Mouse (Mus musculus) myocyte (in vitro differentiated cells): ENCODE measurements around the gene Arf6.

Source experiments
- MAX ChIP-seq: IDR thresholded peaks from one replicate; pipeline ENCODE4 v1.6.1; 2011; ENCODE audit warnings: low read depth, mild to moderate bottlenecking, control low read depth
- MYOD1 ChIP-seq, 3 experiments: IDR thresholded peaks; one replicate each; pipeline ENCODE4 v1.6.1; 2011; ENCODE audit warnings: control low read depth in 2 of 3, low read depth in 2 of 3, mild to moderate bottlenecking in 2 of 3, moderate library complexity in 1 of 3; ENCODE audit not compliant: insufficient read length in 2 of 3, control insufficient read depth in 1 of 3
- POLR2A ChIP-seq: IDR thresholded peaks from one replicate; pipeline ENCODE4 v1.6.1; 2011; ENCODE audit warnings: low read depth, mild to moderate bottlenecking, control low read depth, moderate library complexity; ENCODE audit not compliant: insufficient read length
- POLR2AphosphoS2 ChIP-seq: IDR thresholded peaks from one replicate; pipeline ENCODE4 v1.6.1; 2011; ENCODE audit warnings: low read depth, control low read depth; ENCODE audit not compliant: insufficient read length
- USF1 ChIP-seq: IDR thresholded peaks from one replicate; pipeline ENCODE4 v1.6.1; 2011; ENCODE audit warnings: low read depth, mild to moderate bottlenecking, control low read depth, moderate library complexity

DNA sequence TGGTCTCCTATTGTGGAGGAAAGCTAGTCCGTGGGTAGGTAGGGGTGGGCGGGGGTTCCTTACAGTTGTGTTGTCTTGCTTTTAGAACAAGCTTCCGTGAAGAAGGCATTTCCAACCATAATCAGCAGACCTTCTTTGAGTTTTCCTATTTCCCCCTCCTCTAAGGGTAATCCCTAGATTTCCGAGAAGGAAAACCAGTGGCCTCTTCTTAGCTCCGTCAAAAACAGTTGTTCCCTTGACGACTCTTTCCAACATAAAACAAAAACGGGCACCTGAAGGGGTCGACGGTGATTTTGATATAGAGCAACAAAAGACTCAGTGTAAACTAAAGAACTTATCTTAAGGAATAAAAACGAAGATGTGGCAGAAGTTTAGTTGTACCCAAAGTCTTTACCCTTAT lies 10.0 kb upstream of the Arf6 start:
- TF ChIP-seq MYOD1 (IDR thresholded peaks at IDR 0.05; ENCODE audit: control insufficient read depth in 1 of 3, insufficient read length in 2 of 3, low read depth in 2 of 3) (no peak), POLR2A (no peak), USF1 (no peak), MAX (no peak), POLR2AphosphoS2 (no peak)
